Mouse (Mus musculus): ENCODE data around the gene Gm49510.

DNA sequence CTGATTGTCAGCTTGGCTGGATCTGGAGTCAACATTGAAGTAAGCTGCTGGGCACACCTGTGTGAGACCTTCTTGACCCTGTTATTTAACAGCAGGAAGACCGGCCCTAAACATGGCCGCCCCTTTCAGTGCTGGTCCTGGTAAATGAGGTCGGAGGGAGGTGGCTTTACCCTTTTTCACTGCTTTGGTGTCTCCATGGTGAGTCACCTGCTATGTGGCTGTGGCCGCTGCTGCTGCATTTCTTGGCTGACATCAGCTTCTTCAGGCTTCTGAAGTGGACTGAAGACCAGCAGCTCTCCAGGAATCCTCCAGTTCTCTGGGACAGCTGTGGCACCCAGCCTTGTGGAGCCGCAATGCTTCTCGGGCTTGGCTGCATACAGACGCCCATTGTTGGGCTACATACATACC, 30.6 kb upstream of the Gm49510 start:
- TF ChIP-seq ZNF384 (IDR thresholded peaks at IDR 0.05; ENCODE audit: low read depth, low read length) = no peak
- no peak for TF ChIP-seq CHD2 (IDR thresholded peaks at IDR 0.05; ENCODE audit: low read depth, low read length)
- no peak for TF ChIP-seq ZC3H11A (IDR thresholded peaks at IDR 0.05; ENCODE audit: borderline replicate concordance, low read depth, low read length)
